Mouse (Mus musculus) kidney, adult 11 months (tissue): ENCODE data around the gene Dnajb8.

ENCODE experiments used
- DNase-seq: peaks from one replicate; pipeline ENCODE4 v3.0.0; 2022

Gene Dnajb8

DNA sequence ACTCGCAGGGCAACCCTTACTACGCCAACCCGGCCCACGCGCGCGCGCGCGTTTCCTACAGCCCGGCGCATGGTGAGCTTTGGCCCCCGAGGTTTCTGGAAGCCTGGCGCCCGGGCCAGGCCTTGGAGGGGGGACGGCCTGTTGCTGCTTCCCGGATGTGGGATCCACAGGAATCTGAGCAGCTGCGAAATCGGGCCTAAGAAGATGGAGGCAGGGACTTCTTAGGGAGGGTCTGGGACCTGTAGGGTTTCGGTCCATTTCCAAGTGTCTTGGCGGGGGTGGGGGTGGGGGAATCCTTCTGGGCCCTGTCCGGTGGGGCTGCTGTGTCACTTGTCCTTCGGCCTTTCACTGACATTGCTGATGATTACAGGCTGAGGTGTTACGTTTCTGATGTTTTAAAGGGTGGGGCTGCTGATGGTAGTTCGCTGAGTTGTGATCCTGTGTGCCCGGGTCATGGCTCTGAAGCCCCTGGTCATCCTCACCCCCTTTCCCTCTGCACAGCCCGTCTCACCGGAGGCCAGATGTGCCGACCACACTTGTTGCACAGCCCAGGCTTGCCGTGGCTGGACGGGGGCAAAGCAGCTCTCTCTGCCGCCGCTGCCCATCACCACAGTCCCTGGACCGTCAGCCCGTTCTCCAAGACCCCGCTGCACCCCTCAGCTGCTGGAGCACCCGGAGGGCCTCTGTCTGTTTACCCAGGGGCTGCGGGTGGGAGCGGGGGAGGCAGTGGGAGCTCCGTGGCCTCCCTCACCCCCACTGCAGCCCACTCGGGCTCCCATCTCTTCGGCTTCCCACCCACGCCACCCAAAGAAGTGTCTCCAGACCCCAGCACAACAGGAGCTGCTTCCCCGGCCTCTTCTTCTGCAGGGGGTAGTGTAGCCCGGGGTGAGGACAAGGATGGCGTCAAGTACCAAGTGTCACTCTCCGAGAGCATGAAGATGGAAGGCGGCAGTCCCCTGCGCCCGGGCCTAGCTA lies 22.1 kb upstream of the Dnajb8 start:
- no peak for DNase-seq

DNA sequence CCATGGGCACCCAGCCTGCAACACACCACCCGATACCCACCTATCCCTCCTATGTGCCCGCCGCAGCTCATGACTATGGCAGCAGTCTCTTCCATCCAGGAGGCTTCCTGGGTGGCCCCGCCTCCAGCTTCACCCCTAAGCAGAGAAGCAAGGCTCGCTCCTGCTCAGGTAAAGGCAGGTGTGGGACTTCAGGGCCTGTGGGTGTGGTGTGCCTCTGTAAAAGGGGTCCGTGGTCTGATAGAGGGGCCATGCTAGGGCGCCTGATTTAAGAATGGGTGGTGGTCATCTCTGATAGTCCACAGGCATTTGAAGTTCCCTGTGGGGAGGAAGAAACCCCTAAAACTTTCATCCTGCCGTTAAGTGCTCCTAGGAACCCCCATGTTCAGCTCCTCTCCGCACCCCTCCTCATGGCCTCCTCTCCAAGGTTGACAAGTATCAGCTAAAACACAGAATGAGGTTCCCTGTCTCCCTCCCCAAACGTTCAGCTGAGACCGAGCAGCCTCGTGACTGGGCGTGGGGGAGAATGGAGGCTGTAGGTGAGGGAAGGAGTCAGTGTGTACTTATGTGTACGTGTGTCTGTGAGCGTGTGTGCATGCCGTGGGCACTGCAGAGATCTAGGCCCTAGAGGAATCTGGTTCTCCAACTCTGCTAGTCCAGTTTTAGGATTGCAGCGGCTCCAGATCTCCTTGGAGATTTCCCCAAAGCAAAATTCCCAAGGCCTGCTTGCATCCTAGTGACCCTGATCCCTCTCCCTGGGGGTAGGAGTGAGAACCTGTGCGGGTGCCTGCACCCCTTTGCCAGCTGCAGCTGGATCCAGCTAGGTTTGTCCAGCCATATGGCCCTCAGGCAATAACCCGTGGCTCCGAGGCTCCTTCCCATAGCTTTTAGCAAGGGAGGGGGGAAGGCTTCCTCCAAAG lies 21.1 kb upstream of the Dnajb8 start:
- DNase-seq, result peak; percentile 44

DNA sequence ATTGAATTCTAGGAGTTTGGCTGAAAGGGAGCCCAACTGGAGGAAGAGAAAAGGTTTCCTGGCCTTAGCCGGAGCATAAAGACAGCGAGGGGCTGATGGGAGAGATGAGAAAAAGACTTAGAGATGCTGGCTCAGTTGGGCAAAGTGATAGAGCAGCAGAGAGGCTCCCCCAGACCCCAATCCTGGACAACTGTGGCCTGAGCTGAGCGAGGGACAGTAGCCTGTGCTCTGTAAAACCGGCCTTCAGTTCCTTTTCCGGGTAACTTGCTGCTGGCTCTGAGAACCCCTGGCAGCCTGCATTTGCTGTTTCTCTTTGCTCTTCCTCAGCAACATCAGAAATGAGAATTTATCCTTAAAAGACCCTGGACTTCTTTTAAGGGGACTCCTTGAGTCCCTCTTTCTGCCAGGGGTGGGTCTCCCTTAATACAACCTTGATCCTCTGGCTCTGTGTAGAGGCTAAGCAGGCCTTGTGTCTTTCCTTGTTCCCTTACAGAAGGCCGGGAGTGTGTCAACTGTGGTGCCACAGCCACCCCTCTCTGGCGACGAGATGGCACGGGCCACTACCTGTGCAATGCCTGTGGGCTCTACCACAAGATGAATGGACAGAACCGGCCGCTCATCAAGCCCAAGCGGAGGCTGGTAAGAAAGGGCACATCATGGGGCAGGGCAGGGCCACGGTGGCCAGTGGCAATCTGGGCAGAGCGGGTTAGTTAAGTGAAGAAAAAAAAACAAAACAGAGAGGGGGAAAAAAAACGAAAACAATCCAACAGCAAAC lies 20.0 kb upstream of the Dnajb8 start:
- no peak for DNase-seq

DNA sequence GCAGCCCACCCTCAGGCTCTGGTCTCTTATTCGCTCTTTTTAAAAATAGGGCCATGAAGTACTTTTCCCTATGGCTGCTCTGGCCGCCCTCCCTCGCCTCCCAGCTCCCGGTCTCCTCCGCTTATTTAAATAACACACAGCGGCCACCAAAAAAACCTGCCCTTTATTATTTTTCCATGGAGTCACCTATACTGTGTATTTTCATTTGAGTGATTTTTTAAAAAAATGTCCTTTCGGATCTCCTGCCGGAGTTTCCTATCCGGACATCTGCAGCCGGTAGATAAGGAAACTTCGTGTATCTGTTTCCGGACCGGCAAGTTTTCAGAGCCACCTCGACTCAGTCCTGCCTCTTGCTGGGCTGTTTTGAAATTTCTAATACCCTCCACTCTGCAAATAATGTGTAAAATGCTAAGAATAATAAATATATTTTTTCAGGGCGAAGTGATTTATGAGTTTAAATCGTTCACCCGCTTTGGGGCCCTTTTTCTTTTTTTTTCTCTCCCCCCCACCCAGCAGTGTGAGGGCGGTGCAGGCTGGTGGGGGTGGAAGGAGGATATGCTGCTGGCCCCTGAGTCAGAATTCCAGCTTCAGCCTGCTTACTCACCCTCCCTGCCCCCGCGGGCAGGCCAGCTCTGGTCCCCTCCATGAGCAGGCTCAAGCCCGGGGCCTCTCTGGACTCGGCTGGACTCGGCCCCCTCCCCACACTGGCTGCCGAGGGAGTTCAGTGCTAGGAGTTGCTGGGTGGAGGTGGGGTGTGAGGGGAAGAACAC lies 19.0 kb upstream of the Dnajb8 start:
- DNase-seq, result peak; percentile 79

DNA sequence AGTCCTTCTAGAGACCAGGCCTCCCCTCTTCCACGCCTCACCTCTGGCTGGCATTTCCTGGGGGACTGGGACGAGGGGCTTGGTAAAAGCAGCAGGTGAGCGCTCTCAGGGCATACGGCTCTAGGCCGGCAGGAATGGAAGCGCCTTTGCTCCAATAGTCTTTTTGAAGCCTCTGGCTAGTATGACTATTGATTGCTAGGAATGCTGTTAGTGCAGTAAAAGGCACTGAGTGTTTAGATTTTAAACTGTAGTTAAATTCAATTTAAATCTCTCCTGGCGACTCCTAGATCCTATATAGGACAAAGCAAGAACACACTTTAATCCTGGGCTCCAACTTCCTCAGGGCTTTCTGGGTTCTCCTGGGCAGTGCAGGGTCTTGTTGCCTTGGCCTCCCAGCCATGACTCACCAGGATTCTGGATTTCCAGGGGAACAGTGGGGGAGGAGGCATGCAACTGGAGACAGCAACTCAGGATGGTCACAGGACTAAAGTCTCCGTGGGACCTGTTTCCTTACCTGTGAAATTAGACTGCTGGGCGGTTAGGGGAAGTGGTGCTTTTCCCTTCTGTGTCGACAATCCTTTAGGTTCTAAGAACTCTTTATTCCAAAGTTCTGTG lies 18.2 kb upstream of the Dnajb8 start:
- DNase-seq, result no peak

DNA sequence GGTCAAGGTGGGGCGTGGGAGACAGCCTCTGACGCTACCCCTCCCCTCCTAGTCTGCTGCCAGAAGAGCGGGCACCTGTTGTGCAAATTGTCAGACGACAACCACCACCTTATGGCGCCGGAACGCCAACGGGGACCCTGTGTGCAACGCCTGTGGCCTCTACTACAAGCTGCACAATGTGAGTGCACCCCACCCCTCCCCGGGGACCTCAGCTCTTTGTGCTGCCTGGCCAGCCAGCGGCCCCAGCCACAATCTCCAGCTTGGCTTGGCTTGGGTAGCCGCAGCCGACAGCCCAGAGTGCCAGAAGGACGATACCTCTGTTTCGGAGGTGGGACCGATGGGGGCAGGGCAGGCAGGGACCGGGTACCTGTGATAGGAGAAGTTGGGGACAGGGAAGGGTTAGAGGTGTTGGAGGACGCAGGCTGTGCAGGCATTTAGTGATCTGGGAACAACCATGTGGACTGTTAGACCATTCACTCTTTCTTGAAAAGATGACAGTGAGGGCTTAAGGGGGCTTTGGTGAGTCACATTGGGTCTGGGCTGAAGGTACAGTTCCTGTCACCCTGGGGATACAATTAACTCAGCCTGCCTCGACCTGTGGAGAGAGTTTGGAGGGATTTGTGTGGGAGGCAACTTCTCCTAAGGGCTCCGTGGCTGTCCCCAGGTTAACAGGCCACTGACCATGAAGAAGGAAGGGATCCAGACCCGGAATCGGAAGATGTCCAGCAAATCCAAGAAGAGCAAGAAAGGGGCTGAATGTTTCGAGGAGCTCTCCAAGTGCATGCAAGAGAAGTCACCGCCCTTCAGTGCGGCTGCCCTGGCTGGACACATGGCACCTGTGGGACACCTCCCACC lies 17.3 kb upstream of the Dnajb8 start:
- no peak for DNase-seq

DNA sequence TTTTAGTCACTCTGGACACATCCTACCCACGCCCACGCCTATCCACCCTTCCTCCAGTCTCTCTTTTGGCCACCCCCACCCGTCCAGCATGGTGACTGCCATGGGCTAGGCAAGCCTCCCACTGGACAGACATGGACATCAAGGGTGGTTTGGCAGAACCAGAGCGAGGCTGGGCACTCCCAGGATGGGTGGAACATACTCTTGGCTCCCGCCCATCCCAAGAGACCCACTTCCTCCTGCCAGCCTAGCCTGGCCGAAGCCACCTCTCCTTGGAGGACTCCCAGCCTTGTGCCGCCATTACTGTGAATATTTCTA lies 16.7 kb upstream of the Dnajb8 start:
- DNase-seq, result no peak

DNA sequence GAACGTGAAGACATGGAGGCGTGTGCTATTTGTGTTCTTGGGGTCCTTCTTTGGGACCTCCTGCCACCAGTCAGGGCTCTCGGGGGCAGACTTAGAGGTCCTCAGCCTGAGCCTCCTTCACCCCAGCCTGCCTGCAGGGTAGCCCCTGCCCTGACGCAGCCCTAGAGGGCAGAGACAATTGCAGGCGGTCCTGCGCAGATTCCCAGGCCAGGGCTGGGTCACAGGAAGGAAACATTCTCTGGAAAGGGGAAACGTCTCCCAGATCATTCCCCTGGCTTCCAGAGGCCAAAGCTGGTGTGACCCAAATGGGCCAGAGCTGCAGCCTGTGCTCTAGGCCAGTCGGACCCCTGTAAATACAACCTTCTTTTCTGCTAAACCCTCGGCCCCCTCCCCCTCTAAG lies 16.1 kb upstream of the Dnajb8 start:
- peak; percentile 39 for DNase-seq

DNA sequence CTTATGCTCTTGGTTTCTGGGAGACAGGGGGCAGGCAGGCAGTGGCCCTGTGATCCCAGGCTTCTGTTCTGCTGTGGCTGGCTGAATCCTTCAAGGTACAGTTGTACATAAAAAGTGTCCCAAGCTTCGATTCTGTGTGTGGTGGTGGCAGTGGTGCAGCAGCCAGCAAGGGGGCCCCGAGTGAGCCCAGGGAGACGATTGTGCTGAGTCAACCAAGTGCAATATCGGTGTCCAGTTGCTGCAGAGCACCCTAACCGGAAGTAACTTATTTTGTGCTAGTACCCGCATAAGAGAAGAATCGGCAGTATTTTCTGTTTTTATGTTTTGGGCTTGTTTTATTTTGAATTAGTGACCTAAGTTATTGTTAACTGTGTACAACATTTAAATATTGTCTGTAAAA lies 15.5 kb upstream of the Dnajb8 start:
- DNase-seq, result no peak

DNA sequence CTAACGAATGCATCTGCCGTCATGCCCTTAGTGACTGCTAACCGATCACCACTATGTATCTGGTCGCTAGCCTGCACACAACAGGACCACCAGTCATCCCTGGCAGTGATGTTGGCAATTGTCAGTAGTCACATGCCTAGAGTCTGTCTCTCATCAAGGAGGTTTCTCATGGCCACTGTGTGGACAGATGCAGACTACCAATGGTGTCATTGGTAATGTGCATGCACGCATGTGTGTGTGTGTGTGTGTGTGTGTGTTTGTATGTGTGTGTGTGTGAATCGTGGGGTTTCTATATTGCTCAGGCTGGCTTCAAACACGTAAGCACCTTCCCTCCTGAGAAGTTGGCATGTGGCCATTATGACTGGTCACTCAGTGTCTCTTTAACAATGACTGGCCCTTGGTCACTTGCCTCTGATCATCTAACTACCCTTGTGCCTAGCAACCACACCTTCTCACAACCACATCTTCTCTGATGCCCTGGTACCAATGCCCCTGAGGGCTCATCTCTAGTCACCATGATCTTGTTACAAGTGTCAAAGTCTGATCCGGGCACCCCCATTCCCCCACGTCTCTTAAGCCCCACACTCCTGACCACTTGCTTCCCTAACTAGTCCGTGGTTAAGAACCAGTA lies 14.6 kb upstream of the Dnajb8 start:
- no peak for DNase-seq

DNA sequence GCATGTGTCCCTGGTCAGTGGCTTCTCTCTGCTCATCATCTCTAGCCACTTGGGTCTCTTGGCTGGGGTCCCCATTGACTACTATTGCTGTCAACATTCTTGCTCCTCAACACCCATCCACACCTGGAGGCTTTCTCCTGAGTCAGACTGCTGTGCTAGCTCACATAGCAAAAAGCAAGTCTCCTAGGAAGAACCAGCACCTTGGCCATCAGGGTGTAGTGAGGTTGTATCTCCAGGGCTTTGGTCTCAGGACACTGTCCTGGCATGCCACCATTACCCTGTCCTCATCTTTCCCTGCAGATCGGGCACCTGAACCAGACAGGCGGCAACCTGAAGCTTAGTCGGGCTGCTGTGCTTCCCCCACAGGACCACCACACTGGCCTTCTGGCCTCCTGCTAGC lies 13.7 kb upstream of the Dnajb8 start:
- no peak for DNase-seq

DNA sequence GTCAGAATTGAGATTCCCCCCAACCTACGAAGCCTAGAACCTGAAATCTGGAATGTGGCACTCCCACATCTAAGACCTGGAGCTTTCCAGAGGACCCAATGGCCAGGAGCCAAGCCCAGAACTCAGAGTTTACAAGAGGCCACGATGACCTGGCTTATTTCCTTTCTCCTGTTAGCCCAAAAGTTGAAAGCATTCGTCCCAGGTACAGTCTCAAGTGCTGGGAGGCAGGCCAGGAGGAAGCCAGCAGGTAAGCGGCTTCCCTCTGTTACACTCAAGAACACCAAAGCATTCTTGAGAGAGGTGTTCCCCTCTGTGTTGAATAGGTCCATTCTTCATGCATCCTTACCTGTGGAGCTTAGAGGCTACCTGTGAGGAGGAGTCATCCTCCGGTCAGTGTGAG lies 12.6 kb upstream of the Dnajb8 start:
- no peak for DNase-seq

DNA sequence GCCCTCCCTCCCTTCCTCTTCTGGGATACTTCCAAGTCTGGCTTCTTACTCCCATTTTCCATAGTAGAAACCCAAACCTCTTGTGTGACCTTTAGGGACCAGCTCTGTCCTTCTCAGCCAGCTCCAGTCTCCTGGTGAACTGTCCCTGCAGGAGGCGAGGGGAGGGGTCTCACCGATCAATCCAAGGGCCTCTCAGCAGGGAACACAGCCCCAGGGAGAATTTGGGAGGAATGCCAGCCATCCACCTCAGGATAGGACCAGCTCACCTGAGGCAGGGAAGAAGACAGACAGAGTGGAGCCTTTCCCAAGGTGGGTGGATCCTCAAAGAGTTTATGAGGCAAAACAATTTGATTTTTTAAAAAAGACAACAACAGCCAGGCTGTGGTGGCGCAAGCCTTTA lies 11.9 kb upstream of the Dnajb8 start:
- no peak for DNase-seq

DNA sequence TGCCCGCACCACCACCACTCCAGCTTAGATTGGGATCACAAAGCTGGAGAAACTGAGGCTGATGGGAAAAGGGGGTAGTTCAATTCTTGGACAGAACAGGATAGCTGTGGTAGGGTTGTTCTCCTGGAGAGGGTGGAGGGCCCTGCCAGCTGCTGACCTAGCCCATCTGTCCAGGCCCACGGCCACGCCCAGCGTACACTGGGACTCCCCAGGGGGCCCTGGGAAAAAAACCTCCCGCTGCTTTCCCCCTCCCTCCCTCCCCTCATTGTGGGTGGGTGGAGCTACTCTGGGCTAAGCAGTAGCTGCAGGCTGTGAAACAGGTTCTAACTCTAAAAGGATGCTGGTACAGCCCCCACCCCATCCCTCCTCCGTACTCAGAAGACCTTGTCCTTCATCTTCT lies 6.3 kb upstream of the Dnajb8 start:
- DNase-seq, result no peak

DNA sequence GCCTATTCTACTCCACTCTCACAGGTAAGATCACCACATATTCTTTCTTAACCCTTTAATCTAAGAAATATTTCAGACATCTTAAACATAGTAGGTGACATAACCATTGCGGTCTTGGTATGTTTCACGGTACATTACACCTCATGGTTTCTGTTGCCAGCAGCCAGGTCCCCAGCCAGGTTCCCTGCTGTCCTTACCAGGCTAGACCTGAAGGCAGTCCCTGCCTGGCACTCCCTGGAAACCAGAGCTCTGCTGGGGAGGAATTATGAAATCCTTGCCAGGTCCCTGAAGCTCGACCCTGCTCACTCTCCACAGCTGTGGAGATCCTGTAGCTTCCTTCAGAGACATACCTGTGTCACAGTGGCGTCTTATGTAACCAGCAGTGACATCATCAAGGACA lies 5.9 kb upstream of the Dnajb8 start:
- no peak for DNase-seq

DNA sequence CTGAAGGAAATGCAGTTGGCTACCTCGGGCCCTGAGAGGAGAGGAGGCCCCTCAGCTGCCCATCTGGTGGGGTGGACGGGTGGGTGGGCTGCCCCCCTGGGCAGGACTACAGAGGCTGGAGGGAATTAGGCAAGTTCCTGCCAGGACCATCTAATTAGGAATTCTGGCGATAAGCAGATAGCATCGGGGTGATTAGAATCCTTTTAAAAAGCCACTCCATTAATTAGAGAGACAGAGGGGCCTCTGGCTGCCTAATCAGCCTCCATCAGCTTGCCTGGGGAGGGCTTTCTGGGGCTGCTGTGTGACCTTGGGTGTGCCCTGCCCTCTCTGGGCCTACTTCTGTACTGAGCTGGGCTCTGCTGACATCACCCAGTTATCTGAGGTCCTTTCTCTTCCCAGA lies 3.0 kb upstream of the Dnajb8 start:
- no peak for DNase-seq

DNA sequence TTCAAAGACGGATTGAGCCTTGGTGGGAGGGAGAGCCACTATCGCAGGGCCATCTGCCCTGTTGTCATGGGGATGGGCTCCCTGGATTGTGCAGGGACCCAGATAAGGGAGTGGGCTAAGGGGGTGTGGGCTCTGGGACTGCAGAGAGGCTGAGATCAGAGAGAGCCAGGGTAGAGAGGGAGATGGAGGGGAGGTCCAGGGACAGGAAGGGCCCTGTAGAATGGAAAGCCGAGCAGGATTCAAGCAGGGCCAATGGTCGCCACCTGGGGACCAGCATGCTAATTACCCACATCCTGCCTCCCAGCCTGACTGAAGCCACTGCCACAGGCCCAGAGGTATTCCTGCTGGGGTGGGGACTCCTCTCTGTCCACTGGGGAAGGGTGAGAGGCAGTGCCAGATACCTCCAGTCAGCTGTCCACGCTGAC lies 4.5 kb downstream of the Dnajb8 start:
- DNase-seq, result no peak

DNA sequence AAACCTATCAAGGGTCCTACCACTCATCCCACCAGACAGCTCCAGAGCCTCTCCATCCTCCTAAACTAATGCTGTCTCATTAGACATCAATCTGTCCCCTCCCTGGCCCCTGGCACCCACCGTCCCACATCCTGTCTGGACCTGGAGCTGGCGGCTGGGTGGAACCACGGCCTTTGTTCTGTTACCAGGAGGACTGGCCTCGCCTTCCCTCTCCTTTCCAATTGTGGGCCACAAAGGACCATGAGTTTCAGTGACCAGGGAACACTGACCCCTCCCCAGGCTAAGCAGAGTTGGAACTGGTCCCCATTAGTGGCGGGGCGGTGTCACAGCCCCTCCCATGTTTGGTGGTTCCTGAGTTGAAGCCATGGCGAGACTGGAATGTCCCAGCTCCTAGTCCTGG lies 5.5 kb downstream of the Dnajb8 start:
- DNase-seq, result no peak

DNA sequence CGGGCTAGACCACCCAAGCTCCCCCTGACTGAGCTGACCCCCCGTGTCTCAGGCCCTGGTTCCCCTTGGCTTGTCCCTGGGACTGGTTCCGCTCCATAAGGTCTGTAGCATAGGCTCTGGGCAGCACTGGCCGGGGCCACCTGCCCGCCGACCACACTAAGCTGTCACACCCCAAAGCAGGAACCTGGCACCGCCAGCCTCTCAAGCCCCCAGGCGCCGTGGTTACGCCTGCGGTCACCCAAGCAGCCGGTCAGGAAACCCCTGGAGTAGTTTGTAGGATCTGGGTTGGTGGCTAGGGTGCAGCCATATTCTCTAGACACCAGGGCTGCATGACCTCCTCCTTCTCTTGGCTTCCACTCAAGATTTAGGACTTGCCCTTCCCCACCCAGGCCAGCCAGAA lies 7.2 kb downstream of the Dnajb8 start:
- DNase-seq, result no peak

DNA sequence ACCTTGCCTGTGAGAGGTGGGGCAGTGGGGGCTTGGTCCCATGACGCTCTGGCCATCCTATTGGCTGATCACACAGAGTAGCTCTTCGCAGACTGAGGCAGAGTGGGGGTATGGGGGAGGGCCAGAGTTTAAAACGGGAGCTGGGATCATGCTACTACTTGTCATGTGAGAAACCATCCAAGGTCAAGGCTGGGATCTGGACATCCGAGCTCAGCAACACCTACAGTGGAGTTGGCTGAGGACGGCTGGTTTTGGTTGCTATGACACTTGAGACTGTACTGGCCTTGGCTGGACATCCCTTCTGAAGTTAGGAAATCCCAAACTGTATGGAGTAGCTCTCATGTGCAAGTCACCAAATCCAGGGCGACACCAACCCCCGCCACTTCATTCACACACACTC lies 9.8 kb downstream of the Dnajb8 start:
- DNase-seq, result no peak

DNA sequence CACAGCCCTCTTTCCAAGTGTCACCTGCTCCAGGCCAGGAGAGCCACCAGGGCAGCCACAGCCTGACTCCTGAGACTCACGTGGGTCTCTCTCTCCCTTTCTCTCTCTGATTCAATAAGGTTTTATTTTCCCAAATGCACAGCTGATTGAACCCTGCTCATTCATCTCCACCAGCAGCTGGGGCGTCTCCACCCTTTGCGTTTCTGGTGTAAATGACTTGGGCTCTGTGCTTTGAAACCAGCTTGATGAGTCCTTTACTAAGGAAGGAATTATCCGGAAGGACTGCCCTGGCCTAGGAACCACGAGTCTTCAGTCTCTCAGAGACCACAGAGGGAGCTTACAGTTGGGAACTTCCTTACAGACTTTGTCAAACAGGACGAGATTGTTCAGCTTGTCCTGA lies 10.2 kb downstream of the Dnajb8 start:
- no peak for DNase-seq
